24 mouse cellular contexts compared by ENCODE assay signal in the genomic region with DNA sequence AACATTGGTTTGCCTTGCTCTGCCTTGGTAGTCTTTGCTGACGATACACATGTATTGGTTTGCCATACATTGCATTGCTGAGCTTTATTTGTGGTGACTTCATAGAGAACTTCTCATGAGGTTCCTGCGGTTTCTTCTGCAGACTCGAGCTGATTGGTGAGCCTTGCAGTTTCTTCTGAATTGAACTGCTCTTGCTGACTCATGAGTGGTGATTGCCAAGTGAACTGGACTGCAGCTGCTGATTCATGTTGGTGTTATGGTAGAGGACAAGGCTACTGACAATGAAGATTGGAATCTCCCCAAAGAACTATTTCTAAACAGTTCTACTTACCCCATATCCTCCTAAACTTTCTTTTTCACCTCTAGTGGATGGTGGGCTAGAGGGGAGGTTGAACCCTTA.
"Had no signal": no experiment of that assay in that cellular context is flagged by ENCODE, and none has a peak within 500 bp of the region (broad histone marks: within the 10 kb centered on the region; RNA-seq: fewer than 3 reads in every experiment).

No protein-coding gene starts in this region.

- H3K9ac ChIP-seq: limb, embryonic 12.5 days; limb, embryonic 15.5 days; liver, embryonic 14.5 days; liver, postnatal 0 days; lung, embryonic 14.5 days; midbrain, embryonic 12.5 days; midbrain, embryonic 15.5 days; neural tube, embryonic 12.5 days; neural tube, embryonic 15.5 days had no signal

- H3K9me3 ChIP-seq: limb, embryonic 12.5 days; limb, embryonic 15.5 days; midbrain, embryonic 12.5 days; midbrain, embryonic 15.5 days; neural tube, embryonic 12.5 days; neural tube, embryonic 15.5 days had no signal

- H3K4me2 ChIP-seq: limb, embryonic 12.5 days; limb, embryonic 15.5 days; liver, embryonic 11.5 days; lung, embryonic 14.5 days; midbrain, embryonic 12.5 days; midbrain, embryonic 15.5 days; neural tube, embryonic 12.5 days; neural tube, embryonic 15.5 days had no signal

- H3K36me3 ChIP-seq: limb, embryonic 12.5 days; limb, embryonic 15.5 days; midbrain, embryonic 12.5 days; midbrain, embryonic 15.5 days; neural tube, embryonic 12.5 days; neural tube, embryonic 15.5 days had no signal

- DNase-seq: kidney, postnatal 36 days; layer of hippocampus, postnatal 36 days; left cerebral cortex, postnatal 4 days; liver, postnatal 0 days; lung, embryonic 14.5 days; right cerebral cortex, adult 18-20 months; right cerebral cortex, postnatal 14 days; right cerebral cortex, postnatal 4 days; thymus, adult 2 months; thymus, postnatal 14 days; thymus, postnatal 4 days had no signal

- H3K27ac ChIP-seq: kidney, postnatal 0 days; left cerebral cortex, adult 2 months; limb, embryonic 12.5 days; limb, embryonic 15.5 days; liver, embryonic 14.5 days; macrophage; midbrain, embryonic 12.5 days; midbrain, embryonic 15.5 days; neural tube, embryonic 12.5 days; neural tube, embryonic 15.5 days; stomach, postnatal 0 days had no signal

- H3K4me1 ChIP-seq: limb, embryonic 12.5 days; limb, embryonic 15.5 days; midbrain, embryonic 12.5 days; midbrain, embryonic 15.5 days; neural tube, embryonic 12.5 days; neural tube, embryonic 15.5 days had no signal

- H3K4me3 ChIP-seq: left cerebral cortex, adult 2 months; limb, embryonic 12.5 days; limb, embryonic 15.5 days; midbrain, embryonic 12.5 days; midbrain, embryonic 15.5 days; neural tube, embryonic 12.5 days; neural tube, embryonic 15.5 days had no signal

- H3K27me3 ChIP-seq: limb, embryonic 12.5 days; limb, embryonic 15.5 days; midbrain, embryonic 12.5 days; midbrain, embryonic 15.5 days; neural tube, embryonic 12.5 days; neural tube, embryonic 15.5 days had no signal

- ATAC-seq: liver, postnatal 0 days; lung, postnatal 0 days; midbrain, embryonic 15.5 days had no signal
